Mouse (Mus musculus): ENCODE measurements at regions not wholly inside any gene's neighbourhood (a gene's known extent, or its start where the extent isn't known, plus 50 kb on each side); places are given as distances from the start of the nearest gene placed in this dataset.

DNA sequence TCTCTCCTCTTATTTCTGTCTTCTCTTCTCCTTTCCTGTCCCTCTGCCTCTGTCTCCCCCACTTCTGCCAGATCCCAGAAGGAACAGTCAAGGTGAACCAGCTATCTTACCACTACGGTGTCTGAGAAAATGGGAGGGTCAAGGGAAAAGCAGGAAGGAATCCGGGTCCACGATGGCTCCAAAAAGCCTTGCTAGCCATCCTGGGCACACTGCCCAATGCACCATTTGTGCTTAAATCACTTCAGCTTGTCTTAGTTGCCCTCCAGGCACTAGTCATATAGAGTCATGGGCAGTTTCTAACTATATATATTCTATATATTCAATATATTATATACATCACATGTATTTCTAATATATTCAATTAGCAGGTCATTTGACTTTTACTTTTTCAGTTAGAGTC lies 333.1 kb downstream of the En1 start:
- TF ChIP-seq CTCF (IDR thresholded peaks at IDR 0.05; ENCODE audit: extremely low read depth, insufficient read length, insufficient replicate concordance, low read depth, low read length) (no peak), POLR2A (IDR thresholded peaks at IDR 0.05; ENCODE audit: low read depth, low read length) (no peak)

Data from small intestine, adult 2 months (tissue).